Mouse (Mus musculus) brain, adult 2 months (tissue): ENCODE measurements around the gene Nsun4.

Experiments
- DNase-seq: peaks from one replicate; pipeline ENCODE4 v3.0.0; 2011; ENCODE audit warnings: low read depth, low spot score

Gene Nsun4

DNA sequence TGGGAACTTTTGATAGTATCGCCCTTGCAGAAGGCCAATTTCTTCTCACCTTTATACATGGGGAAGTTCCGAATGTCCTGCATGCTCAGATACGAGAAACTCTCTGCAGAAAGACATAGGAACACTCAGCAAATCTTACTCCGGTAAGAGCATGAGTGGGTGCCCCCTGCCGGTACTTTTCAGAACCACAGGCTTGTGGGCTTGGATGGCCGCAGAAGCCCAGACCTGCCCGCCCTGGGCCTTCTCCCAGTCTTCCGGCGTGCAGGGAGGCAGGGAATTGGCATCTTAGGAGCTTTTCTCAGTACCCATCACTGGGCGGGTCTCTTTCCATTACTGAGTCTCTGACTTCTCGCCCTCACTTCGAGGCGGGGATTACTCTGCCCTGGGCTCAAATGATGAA lies 69.6 kb downstream of the Nsun4 start:
- DNase-seq = peak; percentile 85
